Mouse (Mus musculus): ENCODE results near the gene Tceanc2.

Gene Tceanc2

DNA sequence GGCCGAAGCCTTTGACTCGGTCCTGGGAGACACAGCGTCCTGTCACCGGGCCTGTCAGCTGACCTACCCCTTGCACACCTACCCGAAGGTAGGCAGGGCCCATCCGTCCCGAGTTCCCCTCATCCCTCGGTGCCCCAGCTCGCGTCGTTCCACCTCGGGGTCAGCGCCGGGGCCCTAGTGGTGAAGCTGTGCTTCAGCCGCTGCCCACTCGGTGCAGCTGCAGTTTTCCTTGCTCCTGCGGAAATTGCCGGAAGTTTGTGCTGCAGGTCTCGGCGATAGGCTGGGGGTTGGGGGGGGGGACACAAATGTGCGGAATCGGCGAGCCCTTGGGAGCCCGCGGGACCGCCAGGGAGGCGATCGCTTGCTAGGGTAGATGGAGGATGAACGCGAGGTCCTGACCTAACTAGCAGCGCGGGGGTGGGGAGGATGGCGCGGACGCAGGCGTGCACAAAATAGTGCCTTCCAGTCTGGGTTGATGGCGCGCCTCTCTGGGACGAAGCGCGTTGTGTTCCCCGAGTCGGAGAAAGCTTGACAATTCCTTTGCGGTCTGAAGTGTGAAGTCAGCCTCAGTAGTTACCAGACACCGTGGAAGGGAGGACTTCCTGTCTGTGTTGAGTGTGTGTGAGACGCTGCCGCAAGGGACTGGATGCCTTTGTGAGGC, at the start of gene Tceanc2:
Gene Tceanc2, minus strand, starts transcription at position 287 of the 661 bp plus-strand sequence.
- peak; percentile 68 for DNase-seq (ENCODE audit: low read depth)

DNA sequence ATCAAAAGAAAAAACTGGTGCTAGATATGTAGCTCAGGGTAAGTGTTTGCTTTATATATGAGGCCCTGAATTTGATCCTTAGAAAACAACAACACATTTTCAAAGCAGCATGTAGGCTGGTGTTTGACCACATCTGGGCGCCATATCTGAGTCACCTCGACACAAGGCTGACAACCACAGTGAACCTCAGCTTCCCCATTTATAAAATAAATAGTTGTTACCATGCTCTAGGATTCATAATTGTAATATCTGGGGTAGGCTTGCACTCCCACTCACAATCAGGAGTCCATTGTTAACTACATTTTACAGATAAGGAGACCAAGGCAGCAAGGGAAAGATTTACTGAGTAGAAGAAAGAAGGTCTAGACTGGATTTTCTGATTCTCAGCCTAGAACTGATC, 47.4 kb upstream of the Tceanc2 start:
- DNase-seq (ENCODE audit: low read depth) = no peak

DNA sequence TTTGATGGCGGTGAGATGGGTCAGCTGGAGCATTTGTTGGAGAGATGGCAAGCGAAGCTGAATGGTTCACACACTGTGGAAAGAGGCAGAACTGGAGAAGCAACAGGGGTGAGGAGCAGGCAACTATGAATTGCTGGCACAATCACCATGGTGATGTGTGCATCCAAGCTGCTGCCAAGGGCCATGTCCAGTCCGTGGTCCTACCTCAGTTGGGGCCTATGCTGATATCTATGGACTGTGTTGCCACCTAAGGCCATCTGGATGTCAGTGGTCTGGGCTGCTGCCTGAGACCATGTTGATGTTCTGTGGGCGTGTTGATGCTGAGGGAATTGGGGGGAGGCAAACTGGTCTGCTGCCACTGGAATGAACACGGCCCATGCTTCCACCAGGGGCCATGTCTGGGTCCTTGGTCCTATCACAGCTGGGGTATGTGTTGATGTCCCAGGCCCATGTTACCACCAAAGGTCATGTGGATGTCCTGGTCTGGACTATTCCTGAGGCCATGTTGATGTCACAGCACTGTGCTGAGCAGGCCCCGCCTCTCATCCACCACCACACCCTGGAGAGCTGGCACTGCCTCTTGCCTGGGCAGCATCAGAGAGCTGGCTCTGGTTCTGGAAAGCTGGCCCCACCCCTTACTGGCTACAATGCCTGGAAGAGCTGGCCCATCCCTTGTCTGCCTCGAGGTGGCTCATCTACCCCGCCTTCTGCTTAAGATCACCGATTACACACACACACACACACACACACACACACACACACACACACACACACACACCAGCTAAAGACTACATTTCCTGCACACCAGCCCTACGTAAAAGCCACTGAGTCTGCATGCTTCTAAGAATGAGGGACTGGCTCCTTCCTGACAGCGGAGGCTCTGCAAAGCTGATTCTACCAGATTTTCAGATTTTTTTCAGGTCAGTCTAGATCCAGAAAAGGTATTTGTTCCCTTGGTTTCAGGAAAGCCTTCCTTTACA, 44.6 kb upstream of the Tceanc2 start:
- peak; percentile 77 for DNase-seq (ENCODE audit: low read depth)

DNA sequence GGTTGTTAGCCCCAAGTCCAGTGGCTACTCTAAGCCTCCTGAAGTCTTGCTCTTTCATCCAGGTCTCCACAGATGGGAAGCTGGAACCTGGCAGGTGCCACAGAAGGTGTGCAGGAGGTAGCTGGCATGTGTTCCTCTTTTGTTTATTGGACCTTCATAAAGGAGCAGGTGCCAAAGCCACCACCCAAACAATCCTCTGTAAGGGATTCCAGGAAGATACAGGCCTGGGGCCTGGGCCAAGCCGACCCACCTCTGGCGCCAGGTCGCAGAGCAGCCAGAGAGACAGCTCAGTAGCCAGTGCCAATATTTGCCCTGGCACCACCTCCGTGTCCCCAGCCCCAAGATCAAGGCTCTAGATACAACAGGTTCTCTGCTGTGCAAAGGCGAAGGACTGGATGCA, 42.6 kb upstream of the Tceanc2 start:
- DNase-seq (ENCODE audit: low read depth) = no peak

DNA sequence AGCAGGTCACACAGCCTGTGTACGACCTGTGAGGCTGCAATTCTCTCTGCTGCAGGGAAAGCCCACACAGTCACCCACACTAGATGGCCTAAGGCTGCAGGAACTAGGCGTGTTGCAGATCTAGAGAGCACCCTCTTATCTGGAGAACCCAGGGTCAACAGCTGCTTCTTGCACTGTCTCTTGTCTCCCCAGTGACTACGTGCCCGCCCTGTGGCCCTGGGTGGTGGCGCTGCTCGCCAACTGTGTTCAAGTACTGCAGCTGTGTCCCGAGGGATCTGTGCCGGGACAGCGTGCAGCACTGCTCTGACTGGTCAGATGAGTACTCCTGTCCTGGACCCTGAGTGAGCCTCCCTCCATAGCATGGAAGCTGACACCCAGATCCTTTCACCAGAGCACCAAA, 38.7 kb upstream of the Tceanc2 start:
- no peak for DNase-seq (ENCODE audit: low read depth)

DNA sequence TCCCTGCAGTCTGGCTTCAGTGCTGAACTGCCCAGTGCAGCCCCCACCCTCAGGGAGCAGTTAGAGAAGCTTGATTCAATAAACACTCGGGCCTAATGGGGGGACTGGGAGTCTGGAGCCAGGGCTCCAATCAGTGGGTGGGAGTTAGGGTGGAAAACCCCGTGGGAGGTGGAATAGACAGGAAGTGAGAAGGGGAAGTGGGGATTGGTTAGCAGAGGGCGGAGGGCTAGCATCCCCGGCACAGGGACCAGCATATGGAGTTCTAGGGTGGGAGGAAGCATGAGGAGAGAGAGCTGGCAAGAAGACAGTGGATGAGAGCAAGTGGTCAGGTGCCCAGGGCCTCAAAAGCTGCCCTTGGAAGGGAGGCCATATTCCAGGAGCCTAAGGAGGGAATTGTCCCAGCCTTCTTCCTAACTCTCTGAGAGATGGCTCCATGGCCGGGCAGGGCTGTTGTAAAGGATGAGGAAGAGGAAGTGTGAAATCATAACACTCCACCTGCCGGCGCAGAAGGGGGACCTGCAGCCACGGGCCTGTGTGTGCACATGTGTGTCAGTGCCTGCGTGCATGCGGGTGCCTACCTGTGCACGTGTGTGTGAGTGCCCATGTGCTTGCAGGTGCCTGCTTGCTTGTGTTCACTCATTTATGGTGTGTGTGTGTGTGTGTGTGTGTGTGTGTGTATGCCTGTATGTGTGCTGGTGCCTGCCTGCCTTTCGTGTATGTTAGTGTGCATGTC, 34.5 kb upstream of the Tceanc2 start:
- DNase-seq (ENCODE audit: low read depth) = no peak

DNA sequence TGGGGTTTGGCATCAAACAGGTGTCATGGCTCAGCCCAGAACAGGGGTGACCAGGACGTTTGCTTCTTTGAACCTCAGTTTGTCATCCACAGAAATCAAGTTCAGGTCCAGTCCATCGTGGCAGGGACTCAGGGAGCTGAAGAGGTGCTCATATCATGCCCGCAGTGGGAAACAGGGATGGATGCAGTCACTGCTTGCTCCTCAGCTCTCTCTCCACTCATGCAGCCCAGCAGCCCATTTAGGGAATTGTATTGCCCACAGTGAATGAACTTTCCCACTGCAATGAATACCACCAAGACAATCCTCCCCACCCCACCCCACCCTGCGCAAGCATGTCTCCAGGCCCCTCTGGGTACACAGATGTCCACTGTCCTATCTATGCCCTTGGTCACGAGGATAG, 33.0 kb upstream of the Tceanc2 start:
- no peak for DNase-seq (ENCODE audit: low read depth)

DNA sequence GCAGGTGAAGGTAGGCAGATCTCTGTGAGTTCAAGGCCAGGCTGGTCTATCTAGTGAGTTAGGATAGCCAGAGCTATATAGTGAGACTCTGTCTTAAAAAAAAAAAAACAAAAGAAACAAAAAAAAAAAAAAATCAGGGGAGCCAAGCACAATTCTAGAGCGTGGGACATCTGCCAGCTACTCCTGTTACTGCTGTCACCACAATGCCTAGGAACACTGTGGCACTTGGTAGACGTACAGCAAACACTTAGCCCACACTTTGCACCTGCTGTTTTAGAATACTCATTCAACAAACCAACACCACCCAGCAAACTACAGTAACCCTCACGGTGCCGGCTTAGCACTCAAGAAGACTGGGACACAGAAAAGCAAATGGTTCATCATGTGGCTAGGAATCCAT, 32.5 kb upstream of the Tceanc2 start:
- DNase-seq (ENCODE audit: low read depth) = no peak

DNA sequence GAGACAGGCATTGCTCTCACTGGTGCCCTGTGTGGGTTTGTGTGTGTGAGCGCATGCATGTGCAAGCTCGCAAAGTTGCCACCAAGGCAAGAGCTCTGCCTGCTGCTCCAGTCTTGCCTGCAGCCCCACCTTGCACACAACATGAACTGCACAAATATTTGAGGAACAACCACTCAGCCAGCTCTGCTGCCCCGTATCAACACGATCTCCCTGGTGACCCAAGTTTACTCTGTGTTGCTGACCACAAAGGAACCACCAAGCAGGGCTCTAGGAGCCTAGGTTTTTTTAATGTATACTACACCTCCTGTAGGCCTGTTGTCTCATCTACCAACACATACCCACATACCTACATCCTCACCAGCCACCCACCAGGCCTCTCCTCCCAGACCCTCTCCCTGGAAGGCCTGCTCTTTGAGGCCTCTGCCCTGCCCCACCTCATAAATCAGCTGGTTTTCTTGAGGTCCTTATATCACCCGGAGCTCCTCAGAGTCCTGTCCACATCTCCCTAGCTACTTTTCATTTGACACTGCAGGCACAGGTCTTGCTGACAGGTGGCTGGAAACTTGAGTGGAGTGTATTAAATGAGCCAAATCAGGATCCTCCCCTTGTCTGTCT, 31.7 kb upstream of the Tceanc2 start:
- DNase-seq (ENCODE audit: low read depth) = no peak

DNA sequence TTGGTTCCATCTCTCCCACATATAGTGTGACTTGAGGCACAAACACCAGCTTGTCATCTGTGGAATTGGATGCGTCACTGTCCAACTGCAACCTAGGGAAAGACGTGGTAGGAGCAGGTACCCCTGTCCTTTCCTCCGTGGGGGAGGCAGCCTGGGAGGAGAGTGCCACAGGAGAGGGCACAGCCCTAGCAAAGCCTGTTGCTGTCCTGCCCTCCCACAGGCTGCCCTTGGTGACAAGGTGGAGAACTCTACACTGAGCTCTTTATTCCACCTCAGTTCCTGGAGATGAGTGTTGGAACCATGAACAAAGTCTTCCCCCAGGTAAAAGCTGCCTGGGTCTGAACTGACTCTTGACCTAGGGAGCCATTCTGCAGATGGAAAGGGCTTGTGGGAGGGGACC, 30.0 kb upstream of the Tceanc2 start, which contains the start of gene Ldlrad1:
Gene Ldlrad1, plus strand, starts transcription at position 301 of the 400 bp plus-strand sequence.
- DNase-seq (ENCODE audit: low read depth) = no peak

DNA sequence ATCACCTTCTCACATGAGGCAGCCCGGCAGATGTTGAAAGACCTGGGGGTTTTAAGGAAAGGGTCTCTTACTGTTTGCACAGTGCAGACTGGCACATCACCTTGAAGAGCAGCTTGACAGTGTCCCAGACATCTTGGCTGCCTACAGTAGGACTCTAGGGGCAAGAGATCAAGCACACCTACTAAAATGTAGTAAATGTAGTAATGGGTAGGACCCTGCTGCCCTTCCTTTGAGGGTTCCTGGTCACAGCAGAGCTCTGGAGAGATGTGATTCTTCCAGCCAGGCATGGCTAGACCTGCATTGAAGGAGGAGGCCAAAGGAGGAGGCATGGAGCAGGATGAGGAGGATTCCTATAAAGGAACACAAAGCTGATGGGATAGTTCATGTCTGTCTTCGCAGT, 28.1 kb upstream of the Tceanc2 start:
- DNase-seq (ENCODE audit: low read depth) = no peak

DNA sequence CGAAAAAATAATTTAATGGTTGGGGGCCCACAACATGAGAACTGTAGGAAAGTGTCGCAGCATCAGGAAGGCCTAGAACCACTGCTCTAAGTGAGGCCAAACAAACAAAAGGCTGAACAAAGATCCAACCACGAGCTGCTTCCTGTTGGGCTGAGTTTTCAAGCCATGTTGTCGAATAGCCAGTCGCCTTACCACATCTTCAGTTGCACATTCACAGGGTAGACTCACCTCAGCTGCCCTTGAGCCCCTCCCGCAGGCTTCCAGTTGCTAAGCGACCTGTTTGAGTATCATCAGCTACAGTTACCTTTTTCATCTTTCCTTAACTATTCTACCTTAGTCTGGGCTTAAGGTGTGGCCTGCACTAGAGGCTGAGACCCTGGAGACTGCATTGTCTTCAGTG, 24.1 kb upstream of the Tceanc2 start:
- DNase-seq (ENCODE audit: low read depth) = no peak

DNA sequence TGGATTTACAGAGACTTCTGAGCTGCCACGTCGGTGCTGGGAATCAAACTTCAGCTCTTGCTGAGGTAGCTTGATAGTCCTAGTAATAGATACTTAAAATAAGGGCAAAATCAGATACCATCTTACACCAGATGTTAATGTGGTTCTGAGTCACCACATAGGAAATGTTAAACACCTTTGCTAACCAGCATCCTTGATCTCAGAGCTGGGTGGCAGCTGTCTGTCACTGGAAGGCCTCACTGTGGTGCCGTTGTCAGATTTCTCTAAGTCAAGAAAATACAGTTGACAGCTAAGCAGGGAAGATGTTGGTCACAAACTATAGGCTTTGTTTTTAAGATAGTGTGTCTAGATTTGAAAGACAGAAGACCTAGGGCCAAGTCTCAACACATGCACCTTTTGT, 22.9 kb upstream of the Tceanc2 start:
- DNase-seq (ENCODE audit: low read depth) = no peak

DNA sequence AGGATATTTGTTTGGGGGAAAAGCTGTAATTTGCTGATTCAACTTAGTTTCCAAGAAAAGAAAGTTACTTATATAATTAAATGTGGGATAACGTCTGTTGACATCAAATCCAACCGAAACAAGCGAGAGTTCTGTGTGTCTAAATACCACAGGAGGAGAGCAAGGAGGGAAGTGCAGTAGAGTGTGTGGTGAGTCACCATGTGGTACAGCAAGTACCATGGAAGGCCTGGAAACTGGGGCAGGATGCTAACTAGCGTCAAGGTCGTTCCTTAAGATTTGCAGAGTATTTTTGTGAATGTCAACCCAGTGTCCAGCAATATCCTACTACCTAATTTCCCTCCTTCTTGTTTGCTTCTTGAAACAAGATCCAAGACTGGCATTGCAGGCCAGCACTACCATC, 19.2 kb upstream of the Tceanc2 start:
- no peak for DNase-seq (ENCODE audit: low read depth)

DNA sequence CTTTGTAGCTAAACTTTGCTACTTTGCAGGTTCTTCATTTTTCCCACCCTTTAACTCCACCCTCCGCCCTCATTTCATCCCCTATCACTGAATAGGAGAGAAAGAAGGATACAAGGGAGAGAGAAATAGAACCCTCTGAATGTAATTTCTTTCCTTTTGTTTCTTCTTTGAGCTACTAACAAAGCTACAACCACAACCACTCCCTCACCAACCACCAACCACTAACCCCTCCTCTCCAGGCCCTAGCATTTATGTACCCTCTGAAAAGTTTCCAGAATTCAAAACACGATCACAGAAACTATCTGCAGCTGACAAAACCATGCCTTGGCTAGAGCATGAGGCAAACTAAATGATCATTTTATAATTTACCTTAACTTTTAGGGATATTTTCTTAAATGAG, 17.5 kb upstream of the Tceanc2 start:
- no peak for DNase-seq (ENCODE audit: low read depth)

DNA sequence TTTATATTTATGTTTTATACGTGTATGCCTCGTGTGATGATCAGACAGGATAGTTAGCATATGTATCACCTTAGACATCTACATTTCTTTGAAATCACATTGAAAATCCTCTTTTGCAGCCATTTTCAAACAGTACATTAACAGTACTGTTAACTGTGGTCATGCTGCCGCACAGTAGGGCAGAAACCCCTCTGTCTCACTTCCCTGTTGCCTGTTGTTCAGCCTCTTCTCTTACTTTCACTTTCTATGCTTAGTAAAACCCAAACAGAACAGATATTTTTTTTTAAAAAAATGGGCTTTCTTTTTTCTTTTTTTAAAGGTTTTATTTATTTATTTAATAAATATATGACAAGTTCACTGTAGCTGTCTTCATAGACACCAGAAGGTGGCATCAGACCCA, 14.9 kb upstream of the Tceanc2 start:
- no peak for DNase-seq (ENCODE audit: low read depth)

DNA sequence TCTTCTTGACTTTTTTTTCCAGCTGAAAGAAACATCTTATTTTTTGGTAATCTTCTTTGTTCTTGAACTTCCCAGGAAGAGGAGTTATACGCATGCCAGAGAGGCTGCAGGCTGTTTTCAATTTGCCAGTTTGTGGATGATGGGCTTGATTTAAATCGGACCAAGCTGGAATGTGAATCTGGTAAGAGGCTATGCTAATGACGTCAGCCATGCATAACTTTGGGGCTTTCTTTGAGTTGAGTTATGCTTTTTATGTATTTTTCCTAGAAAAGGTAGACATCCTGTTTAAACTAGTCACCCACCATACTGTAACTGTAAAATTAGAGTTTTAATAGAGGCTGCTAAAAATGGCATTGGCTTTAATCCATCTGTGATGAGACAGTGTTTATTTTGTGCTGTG, 6.8 kb upstream of the Tceanc2 start:
- DNase-seq (ENCODE audit: low read depth) = peak; percentile 89

DNA sequence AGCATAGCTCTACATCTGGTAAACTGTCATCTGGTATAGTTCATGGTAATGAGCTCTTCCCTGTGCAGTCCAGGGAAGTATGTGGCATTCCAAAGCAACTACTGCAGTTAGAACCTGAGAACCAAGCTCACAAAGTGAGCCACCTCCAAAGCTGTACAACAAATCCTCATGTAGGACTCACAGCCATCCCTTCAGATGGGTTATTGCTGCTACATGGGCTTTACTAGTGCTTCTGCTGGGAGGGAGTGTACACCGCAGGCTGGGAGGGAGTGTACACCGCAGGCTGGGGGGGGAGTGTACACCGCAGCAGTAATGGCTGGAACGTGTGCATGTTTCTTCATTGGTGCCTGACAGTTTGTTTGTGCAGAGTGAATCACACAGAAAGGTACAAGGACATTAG, 4.3 kb upstream of the Tceanc2 start:
- no peak for DNase-seq (ENCODE audit: low read depth)

DNA sequence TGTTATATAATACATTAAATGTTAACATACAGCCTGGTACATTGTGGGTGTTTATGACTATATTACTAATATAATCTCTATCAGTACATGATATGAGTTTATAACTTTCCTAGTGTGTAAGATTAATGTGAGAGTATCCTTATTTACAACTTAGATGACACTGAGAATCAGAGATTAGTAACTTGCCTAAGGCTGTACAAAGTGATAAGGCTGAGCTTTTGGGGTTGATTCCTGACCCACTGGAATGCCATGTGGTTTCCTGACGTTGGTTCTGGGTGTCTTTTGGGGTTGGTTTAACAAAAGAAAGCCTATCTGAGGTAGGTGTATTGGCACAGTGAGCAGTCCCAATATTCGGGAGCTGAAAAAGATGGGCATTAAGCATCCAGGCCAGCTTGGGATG, 3.9 kb upstream of the Tceanc2 start:
- no peak for DNase-seq (ENCODE audit: low read depth)

DNA sequence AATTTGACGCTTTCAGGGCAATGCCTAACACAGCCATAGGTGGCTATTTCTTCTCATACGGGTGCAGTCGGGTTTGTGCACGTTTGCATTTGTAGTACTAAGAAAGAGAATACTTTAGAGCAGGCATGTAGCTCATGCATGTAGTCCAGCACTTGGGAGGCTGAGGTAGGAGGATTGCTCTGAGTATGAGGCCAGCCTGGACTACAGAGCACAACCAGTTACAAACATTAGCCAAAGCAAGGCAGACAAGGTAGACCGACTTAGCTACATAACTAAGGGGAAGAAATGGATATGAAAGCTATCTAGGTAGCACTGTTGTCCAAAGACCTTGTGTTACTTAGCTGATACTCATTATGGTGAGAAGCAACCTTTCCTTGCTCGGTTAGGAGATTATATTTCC, 3.0 kb upstream of the Tceanc2 start:
- DNase-seq (ENCODE audit: low read depth) = no peak

DNA sequence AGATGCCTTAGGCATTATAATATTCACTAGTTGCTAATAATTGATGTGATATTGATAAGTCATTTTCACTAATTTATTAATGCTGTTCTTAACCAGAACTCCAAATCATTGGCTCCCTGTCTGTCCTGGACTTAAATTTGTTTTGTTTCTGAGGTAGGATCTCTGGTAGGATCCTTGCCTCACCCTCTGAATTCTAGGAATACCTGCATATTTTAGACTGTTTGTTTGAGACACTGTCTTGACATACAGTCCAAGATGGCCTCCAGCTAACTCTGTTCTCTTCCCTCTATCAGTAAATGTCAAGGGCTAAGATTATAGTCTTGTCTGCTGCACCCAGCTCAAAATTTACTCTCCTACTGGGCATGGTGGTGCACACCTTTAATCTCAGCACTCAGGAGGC, 1.8 kb upstream of the Tceanc2 start:
- no peak for DNase-seq (ENCODE audit: low read depth)

DNA sequence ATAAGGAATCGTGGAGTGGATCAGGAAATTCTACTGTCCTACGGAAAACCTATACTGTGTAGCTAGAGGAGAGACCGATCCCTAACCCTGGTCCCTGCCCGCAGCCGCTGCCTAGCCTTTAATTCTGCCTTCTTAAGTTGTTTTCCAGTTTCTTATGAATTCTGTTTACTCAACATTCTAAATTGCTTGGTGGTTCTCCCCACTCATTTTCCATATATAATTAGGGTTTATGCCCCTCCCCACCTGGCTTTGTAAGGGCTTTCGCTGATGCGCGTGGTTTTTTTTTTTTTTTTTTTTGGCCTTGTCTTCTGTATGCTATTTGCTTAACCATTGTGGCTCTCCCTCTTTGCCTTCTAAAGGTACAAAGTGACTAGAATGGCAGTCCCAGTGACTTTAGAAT, 645 bp upstream of the Tceanc2 start:
- DNase-seq (ENCODE audit: low read depth) = peak; percentile 40

All from NIH3T3 (cell line).